Mouse (Mus musculus): ENCODE data around the gene Wnt1. TPM values are rescaled to one million over a fixed set of nuclear protein-coding genes. Genes with fewer than 3 reads are reported as not detected.
A peak's percentile ranks its signal among the peaks of the same experiment; 100 is the strongest.
"Not testable (repeated sequence)": the region's sequence is repeated elsewhere in the genome, so short reads cannot be mapped to it uniquely, and the experiment has no call there.

Gene Wnt1
- polyA plus RNA-seq, 2 experiments from 2014 or later: not detected

DNA sequence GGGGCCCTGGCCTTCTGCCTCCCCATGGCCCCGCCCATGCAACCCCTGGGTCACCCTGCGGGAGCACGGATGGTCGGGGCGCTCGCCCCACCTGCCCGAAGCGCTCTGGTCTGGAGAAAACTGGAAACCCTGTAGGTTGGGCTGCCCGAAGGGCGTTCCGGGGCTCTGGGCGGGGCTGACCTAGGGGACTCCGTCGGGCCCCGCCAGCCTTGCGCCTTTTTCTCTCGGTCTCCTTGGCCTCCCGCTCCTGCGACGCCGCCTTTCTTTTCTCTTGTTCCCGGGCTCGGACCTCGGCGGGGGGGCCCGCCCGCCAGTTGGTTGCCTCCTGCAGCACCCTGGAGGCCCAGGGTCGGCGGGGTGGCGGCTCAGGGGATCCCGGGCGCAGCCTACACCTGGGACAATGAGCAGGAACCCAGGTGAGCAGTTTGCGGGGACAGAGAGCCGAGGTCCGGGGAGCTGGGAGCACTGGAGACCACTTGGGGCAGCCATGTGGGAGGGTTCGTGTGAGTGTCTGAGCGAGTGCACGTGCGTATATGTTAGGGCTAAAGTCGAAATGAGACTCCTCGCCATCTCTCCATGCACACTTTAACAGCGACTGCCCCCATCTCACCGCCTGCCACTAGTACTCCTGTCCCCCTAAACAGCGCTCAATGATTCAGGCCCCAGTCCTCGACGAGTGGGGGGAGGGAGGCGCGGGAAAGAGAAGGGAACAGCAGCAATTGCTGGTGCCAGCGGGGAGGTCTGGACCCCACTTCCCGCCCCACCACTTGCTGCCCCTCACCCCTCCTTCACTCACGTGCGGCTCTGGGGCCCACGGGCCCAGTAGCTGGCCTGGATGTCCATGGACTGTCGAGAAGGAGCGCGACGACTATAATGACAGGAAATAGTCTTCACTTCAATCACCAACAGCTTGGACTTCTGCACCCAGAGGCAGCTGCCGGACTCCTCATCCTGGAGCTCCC lies 17.4 kb downstream of the Wnt1 start:
- no peak for ATAC-seq

DNA sequence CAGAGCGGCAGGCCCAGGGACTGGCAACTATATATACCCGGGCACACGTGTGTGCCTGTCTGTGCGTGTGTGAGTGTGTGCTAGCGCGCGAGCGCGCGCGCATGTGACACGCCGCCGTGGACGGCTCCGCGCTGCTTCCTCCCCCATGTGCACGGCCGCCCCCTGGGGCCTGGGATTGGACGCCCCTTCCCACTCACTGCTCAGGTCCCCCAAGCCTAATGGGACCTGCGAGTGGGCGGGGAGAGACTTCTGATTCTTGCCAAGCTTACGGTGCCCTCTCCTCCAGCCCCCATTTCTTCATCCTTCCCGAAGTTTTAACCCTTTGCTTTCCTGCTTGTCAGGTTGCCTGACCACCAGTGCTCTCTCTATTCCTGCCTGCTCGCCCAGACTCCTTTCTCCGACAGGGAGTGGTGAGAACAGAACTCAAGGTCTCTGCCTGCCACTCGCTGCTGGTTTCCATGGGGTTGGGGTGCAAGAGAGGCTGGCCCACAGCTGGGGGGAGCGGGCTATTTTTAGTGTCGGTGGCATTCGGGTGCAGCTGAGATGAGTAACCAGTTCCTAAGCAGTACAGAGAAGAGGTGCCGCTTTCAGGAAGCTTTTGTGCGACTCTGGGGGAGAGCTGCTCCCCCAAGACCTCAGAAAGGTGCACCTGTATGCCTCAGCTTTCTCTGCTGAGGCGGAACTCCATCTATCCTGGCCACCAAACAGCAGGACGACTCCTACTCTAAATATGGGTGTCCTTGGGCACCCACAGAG lies 18.4 kb downstream of the Wnt1 start:
- peak; percentile 46 for ATAC-seq

DNA sequence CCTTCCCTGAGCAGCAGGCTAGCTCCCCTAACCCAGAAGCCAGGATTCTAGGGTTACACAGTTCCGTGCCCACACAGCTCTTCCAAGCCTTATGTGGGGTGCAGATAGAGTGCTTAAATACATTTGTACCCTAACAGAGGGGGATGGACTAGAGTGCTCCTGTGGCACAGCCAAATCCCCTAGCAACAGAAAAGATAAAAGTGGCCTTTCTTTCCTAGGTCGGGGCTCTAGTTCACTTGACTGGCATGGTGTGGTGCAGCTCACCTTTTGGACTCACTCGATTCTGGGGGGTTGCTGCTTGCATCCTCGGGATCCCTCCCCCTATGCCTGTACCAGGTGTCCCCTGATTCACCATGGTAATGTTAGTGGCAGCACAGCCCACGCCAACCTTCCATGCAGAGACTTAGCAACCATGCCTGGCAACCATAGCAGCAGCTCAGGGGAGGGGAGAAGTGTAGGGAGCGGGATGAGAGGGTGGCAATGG lies 19.0 kb downstream of the Wnt1 start:
- no peak for ATAC-seq

DNA sequence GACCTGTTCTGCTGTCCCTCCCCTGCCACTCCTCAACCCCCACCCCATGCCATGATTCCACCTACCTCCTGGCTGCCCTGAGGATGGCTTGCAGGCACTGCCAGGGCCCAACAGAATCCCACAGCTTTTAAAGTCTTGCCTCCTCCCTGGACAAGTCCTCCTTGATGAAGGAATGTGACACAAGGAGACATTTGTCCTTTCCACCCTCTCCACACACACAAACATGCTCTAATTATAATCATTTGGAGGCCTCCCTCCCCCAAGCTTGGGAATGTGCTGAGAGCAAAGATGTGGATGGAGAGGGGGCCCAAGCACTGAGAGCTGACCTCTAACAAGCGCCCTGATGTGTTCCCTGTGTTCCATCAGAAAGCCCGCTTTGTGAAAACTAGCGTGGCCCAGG lies 19.7 kb downstream of the Wnt1 start, which contains the start of gene Ddn:
Gene Ddn (minus strand): TSS at position 101 of the 400 bp plus-strand sequence.
- no peak for ATAC-seq

DNA sequence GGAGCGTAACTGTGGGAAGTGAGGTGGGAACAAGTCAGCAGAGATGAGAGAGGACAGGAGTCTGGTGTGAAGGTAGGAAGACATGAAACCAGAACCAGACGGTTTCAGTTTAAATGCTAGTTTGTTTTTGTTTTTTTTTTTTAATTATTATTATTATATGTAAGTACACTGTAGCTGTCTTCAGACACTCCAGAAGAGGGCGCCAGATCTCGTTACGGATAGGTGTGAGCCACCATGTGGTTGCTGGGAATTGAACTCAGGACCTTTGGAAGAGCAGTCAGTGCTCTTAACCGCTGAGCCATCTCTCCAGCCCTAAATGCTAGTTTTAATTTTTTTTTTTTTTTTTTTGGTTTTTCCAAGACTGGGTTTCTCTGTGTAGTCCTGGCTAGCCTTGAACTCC lies 20.6 kb downstream of the Wnt1 start:
- ATAC-seq: not testable (repeated sequence)

GRCm38 (mm10) chr15:98812741-98813424 lies 23.2 kb downstream of the Wnt1 start:
- no peak for ATAC-seq

DNA sequence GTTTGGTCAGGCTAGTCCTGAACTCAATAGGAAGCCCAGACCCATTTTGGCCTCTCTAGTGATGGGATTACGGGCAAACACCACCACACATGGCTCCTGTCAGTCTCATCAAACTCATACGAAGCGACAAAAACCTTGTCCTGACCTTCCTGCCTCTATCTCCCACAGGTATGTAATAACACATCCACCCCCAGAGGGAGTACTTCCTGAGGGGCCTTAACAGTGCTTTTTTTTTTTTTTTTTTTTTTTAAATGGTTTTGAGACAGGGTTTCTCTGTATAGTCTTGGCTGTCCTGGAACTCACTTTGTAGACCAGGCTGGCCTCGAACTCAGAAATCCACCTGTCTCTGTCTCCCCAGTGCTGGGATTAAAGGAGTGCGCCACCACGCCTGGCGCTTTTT lies 28.5 kb downstream of the Wnt1 start:
- ATAC-seq: no peak

- no peak for ATAC-seq
Observed at GRCm38 (mm10) chr15:98820937-98821336, 31.3 kb downstream of the Wnt1 start.

DNA sequence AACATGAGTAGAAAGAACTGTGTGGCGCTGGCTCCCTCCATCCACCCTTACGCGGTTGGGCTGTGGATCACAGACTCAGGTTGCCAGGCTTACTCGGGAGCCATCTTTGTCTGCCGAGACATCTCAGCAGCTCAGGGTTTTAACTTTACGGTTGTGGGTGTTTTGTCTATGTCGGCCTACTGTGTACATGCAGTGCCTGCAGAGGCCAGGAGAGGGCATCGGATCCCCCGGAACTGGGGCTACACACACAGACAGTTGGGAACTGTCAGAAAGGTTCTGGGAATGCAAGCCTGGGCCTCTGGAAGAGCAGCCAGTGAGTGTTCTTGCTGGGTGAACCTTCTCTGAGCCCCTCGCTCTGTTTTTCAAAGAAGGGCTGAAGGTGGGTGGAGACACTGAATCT lies 31.7 kb downstream of the Wnt1 start:
- ATAC-seq: peak; percentile 51

- no peak for ATAC-seq
Observed at GRCm38 (mm10) chr15:98822147-98822546, 32.5 kb downstream of the Wnt1 start.

DNA sequence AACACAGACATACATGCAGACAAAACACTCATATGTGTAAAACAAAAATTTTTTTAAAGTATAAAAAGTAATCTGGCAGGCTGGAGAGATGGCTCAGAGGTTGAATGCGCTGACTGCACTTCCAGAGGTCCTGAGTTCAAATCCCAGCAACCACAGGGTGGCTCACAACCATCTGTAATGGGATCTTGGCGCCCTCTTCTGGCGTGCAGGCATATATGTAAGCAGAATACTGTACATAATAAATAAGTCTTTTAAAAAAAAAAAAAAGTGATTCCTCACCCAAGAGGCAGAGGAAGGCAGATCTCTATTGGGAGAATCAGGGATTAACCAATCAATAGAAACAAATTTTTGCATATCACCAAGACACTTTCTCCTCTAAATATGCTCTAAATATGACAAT lies 33.8 kb downstream of the Wnt1 start:
- no peak for ATAC-seq

DNA sequence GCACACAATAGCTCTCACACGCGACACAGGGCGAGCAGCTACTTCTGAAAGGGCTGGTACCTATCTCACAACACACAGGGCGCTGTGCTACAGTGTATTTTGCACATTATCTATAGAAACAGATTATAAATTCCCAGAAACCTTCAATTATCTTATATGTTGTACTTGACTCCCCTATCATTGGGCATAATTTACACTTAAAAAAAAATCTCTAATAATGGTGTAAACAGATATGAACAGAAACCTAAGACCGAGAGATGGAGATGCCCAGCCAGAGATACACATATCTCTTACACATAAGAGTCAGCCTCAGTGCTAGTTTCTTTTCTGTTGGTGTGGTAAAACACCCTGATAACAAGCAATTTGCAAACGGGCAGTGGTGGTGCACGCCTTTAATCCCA lies 38.0 kb downstream of the Wnt1 start:
- no peak for ATAC-seq

GRCm38 (mm10) chr15:98830736-98831683 lies 41.4 kb downstream of the Wnt1 start, which contains the start of gene Prkag1:
Prkag1 (minus strand) TSS chr15:98831521.
- peak; percentile 92 for ATAC-seq

DNA sequence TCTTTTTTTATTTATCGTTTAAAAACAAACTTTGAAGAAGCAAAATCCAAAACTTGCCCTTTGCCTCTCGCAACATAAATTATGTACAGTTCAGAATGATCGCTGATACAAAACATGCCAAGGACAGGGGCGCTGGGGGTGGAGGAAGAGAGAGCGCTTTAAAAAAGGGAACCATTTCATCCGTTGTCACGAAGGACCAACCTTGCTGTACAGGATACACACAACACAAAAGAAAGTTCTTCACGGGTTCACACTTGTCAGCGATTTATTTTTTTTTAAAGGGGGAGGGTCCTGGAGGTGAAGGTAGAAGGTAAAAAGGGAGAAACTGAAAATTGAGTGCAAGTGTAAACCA lies 42.0 kb downstream of the Wnt1 start:
- peak; percentile 57 for ATAC-seq

DNA sequence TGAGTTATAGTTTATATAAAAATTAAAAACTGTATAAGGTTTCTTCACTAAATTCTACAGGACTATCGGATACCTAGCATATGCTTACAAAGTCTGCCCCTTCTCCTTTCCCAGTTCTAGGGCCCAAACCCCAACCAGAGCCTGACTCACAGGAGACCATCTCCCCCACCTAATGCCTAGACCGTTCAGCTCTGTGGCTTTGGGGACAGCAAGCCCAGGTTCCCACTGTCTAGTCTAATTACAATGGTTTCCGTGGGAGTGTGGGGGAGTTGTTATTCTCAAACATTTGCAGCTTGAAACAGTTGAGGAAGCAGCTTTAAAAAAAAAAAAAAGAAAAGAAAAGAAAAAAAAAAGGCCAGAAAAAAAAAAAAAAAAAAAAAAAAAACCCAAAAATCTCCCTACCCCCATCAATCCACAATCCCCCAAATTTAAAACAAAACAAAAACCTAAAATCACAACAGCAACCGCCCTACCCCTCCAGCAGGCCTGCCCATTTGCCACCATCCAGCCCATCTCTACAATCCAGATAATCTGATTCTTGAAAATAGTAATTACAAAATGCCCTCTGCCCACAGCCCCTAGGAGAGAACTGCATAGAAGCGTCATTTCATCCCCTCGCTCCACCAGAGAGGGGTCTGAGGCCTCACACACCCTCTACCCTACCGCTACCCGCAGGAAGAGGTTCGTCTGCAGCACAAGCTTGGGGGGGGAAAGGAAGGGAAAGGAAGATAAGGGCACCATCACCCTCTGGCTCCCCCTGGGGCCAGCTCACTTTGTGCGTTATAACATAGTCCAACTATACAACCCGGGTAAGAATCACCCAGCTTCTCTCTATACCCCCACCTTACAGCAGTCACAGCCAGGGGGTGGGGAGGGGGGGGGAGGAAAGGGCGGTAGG lies 42.8 kb downstream of the Wnt1 start:
- ATAC-seq: peak; percentile 12

DNA sequence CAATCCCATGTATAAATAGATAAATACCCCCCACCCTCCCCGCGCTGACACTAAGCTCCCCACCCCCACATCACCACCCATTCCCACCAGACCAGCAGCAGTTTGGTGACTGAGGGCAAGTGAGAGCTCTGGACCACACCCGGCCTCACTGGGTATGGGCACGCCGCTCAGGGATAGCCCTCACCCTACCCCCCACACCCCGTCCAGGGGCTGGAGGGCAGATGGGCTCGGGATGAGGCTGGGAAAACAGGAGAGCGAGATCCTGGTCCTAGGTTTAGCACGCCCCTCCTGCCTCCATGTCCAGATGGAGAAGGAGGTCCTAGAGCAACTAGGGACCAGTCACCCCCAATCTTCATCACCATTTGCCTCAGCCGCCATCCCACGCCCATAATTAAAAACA lies 43.6 kb downstream of the Wnt1 start:
- no peak for ATAC-seq

GRCm38 (mm10) chr15:98834059-98834458 lies 44.4 kb downstream of the Wnt1 start:
- no peak for ATAC-seq

DNA sequence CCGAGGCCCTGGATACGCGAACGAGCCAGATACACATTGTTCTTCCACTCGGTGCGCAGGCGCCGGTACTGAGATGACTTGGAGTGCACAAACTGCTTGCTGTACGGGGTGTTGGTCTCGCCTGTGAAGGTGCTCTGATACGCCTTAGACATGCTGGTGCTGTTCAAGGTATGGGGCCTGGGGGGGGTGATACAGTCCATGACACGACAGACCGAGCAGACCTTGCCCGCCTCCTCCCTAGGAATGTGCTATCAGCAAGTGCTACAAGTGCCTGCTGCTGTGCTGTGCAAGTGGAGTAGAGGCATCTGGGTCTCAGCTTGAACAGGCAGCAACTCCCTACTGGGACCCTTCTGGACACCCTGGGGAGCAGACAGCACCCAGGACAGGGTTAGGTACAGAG lies 45.6 kb downstream of the Wnt1 start:
- no peak for ATAC-seq

GRCm38 (mm10) chr15:98837006-98837742 lies 47.5 kb downstream of the Wnt1 start:
- ATAC-seq: no peak

GRCm38 (mm10) chr15:98837743-98838103 lies 48.1 kb downstream of the Wnt1 start:
- ATAC-seq: no peak

Data from CD4-positive, CD25-positive, alpha-beta regulatory T cell, adult 4 months (primary cell).